Mouse (Mus musculus) mature B cell (primary cell): ENCODE measurements around the gene Cryba4.

Source experiments
- in situ Hi-C: fragments of 300-500 bp; cut with MboI; formaldehyde crosslinking; loops from 2 replicates; pipeline ENCODE4 v1.14.3; 2019

Gene Cryba4

DNA sequence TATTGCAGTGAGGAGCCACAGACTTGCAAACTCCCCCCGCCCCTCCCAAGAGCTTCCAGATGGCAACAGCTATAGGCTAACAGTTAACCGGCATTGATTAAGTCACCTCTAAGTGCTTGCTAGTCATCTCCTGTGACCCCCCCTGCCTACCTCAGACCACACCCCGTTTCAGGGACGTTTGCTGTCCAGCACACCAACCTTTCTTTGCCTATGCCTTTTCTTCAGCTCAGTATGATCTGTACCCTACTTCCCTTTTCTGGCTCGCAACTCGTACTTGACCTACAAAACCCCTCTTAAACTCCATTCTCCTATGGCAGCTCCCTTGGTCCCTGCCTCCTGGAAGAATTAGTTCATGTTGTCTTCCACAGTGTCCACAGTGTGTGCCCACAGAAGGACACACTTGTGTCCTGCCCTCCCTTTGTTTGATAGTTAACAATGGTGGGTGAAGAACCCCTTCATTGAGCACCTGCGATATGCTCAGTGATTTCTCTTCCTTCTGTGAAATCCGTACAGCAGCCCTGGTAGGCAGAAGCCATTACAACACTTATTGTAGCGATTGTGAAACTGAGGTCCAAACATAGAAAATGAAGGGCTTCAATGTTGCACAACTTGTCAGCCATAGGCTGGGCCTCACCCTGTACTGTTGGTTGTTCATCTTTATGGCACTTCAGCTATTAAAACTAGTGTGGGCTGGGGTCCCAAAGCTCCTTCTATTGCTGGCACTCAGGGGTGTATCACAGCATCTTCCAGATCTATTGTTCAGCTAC is 13.9 kb upstream of the Cryba4 start:
- in situ Hi-C loops = no loop called here

DNA sequence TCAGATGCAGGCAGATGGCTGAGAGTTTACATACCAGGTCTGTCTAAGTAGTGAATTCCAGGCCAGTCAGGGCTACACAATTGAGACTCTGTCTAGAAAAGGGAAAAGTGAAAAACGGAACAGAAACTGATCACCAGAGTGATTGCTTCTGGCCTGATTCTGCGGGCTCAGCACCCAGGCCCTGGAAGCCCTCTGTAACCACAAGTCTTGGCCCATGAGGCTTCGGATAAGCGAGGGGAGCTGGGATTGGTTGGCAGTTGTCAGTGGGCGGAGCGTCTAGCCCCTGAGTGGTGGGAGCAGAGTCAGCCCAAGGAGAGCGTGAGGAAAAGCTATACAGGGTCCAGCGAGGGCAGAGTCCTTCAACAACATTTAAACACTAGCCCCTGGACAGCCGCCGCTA is 13.2 kb upstream of the Cryba4 start:
- in situ Hi-C loops = no loop called here

DNA sequence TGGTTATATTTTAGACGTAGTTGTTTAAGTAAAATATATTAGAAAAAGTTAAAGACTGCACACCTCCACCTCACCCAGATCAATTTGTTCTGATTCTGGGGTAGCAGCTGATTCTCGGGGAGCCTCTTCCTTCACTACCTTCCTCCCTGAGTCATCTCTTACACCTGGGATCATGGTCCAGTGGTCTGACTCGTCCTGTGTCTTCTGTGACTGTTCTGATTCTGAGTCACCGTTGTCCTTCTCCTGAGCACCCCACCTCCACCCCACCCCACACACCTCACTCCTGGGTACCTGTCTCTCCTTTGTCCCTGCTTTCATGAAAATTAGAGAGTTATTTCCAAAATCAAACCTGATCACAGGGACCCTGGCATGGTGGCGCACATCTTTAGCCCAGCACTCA is 12.8 kb upstream of the Cryba4 start:
- in situ Hi-C loops = no loop called here

DNA sequence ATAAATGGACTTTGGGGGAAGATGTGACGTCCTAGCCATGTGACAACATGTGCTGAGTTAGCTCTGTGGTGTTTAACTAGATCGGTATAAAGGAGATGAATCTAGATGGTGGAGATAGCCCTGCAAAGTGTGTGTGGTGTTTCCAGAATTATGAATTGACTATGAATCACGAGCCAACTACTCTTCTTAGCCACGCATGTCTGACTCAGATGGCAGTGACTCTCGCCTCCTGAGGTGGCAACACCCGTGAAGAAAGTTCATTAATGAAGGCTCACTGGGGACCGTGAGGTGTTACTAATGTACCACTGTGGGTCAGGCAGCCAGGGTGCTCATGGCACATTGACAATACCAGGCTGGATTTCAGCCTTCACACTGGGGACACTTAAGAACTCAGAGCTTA is 11.8 kb upstream of the Cryba4 start:
- in situ Hi-C loops = no loop called here

GRCm38 (mm10) chr5:112260818-112261217 is 8.5 kb upstream of the Cryba4 start:
- in situ Hi-C loops = no loop called here

- in situ Hi-C loops = no loop called here
These were observed 7.7 kb upstream of the Cryba4 start for GRCm38 (mm10) chr5:112259862-112260650.

GRCm38 (mm10) chr5:112257896-112258295 is 5.6 kb upstream of the Cryba4 start:
- in situ Hi-C loops = no loop called here

GRCm38 (mm10) chr5:112256457-112256856 is 4.1 kb upstream of the Cryba4 start:
- in situ Hi-C loops = no loop called here

- in situ Hi-C loops = no loop called here
These were observed 3.1 kb upstream of the Cryba4 start, which contains the start of gene Crybb1 for GRCm38 (mm10) chr5:112255426-112255825. Gene Crybb1, plus strand, starts transcription at chr5:112255815.

- in situ Hi-C loops = no loop called here
These were observed 2.0 kb upstream of the Cryba4 start for GRCm38 (mm10) chr5:112254282-112254806.

GRCm38 (mm10) chr5:112253169-112253568 is 851 bp upstream of the Cryba4 start:
- in situ Hi-C loops = no loop called here

DNA sequence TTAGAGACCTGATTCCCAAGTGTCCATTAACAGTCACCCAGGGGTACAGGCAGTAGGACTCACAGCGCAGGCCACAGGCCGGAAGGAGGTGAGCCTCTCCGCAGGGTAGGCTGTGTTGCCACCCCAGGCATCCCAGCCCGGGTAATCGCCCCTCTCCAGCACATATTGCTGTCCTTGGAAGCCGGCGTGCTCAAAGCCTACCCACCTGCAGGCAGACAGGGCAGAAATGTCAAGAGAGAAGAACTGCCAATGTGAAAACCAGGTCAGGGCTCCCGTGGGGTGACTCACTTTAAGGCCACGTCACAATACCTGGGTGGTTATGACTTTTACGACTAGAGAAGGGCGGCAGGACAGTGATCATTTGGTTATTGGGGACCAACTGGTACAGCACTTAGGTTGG is 3.2 kb downstream of the Cryba4 start:
- in situ Hi-C loops = loop anchor here (25.0 kb wide), 1 partner anchor 188 kb away; the partner anchor contains the start of gene Gm6588

GRCm38 (mm10) chr5:112247399-112247798 is 4.9 kb downstream of the Cryba4 start:
- in situ Hi-C loops = loop anchor here (25.0 kb wide), 1 partner anchor 190 kb away; the partner anchor contains the start of gene Gm6588

- in situ Hi-C loops = loop anchor here (5.0 to 25.0 kb wide), 2 partner anchors 92 to 192 kb away; partner anchors contain the start of gene Gm6588
These were observed 7.3 kb downstream of the Cryba4 start for GRCm38 (mm10) chr5:112244890-112245615.

DNA sequence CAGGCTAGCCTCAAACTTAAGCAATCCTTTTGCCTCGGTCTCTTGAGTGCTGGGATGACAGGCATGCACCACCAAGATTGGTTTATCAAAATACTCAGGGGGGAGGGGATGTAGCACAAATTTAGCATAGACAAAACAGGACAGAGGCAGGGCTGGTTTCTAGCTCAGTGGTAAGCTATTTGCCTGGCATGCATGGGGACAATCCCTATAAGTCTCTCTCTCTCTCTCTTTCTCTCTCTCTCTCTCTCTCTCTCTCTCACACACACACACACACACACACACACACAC is 8.1 kb downstream of the Cryba4 start:
- in situ Hi-C loops = loop anchor here (5.0 to 25.0 kb wide), 2 partner anchors 93 to 193 kb away; partner anchors contain the start of gene Gm6588

DNA sequence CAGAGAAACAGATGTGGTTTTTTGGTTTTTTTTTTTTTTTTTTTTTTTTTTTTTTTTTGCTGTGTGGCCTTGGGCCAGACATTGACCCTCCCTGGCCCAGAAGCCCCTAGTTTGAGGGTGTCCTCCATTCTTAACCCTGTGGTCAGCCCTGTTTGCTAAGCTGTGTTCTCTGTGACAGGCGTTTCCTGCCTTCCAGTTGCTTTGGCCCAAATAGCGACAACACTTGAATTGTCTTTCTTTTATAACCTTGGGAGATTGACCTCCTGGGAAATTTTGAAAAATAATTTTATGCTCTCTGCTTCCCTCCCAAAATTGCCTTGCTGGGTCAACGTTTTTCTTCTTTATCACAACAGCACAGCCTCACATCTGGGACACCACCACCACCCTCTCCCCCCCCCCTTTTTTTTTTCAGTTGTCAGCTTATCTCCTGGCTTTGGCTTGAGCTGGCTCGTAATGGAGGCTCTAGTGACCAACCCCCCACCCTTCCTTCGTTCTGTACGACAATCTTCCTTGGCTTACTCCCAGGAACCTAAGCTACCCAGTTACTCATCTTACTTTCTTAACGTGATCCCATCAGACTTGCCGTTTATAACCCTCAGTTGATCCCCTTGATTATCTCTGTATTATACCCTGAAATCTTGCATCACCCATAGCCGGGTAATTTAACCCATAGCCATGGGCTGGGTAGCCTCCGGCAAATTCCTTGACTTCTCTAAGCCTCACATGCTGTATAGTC is 8.6 kb downstream of the Cryba4 start:
- in situ Hi-C loops = loop anchor here (5.0 to 25.0 kb wide), 2 partner anchors 94 to 194 kb away; partner anchors contain the start of gene Gm6588

GRCm38 (mm10) chr5:112243041-112243440 is 9.3 kb downstream of the Cryba4 start:
- in situ Hi-C loops = loop anchor here (5.0 to 25.0 kb wide), 2 partner anchors 94 to 194 kb away; partner anchors contain the start of gene Gm6588

DNA sequence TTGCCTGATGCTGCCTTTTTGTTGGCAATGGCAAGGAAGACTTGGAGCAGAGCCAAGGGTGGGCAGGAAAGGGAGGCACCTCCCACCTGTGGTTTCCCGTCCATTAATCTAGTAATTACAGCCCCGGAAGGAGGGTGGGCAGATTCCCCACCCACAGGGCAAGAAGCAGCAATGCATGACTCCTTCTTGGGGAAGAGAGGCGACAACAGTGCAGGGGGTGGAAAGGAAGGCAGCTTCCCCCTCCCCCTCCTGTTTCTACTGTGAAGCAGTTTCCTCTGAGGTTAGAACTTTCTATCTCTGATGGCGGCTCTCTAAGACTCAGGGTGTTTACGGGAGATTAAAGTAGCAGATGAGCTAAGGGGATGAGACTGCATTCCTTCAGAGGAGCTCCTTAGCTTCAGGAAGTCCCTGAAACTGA is 9.9 kb downstream of the Cryba4 start:
- in situ Hi-C loops = loop anchor here (5.0 to 25.0 kb wide), 2 partner anchors 95 to 195 kb away; partner anchors contain the start of gene Gm6588

DNA sequence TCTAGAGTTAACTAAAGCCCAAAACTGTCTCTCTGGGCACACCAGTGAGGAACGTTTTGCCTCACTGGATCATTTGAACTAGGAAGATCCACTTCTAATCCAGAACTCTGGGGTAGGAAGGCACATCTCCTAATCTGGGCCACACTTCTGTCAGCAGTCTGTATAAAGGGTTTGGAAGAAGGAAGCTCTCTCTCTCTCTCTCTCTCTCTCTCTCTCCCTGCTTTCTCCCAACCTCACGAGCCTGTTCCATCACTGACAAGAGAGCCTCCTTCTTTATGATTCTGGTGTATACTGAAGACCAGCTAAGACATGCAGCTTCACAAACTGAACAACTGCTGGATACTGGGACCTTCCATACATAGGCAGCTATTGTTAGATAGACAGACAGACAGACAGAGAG is 10.5 kb downstream of the Cryba4 start:
- in situ Hi-C loops = loop anchor here (5.0 to 25.0 kb wide), 2 partner anchors 95 to 195 kb away; partner anchors contain the start of gene Gm6588

- in situ Hi-C loops = loop anchor here (5.0 to 25.0 kb wide), 2 partner anchors 97 to 197 kb away; partner anchors contain the start of gene Gm6588
These were observed 11.6 kb downstream of the Cryba4 start for GRCm38 (mm10) chr5:112240761-112241160.
